Comparison of ENCODE assay signal across 10 mouse cellular contexts in genomic region chr6:112373886-112374585, GRCm38 (mm10). TPM values are rescaled to one million over a fixed set of nuclear protein-coding genes. Genes with fewer than 3 reads are reported as not detected.
DNase-seq lines count a peak whose midpoint lies in the region; ATAC-seq lines count a peak whose summit lies in the region.
"Had no signal": no experiment of that assay in that cellular context is flagged by ENCODE, and none has a peak within 500 bp of the region (broad histone marks: within the 10 kb centered on the region; RNA-seq: fewer than 3 reads in every experiment).

No protein-coding gene starts in this region.

- H3K9me3 ChIP-seq in kidney, embryonic 15.5 days (replicated peaks): no peaks in the 10 kb centered on the region
- H3K9me3 ChIP-seq in hindbrain, embryonic 15.5 days: no peaks in the 10 kb centered on the region
- H3K9me3 ChIP-seq in liver, embryonic 13.5 days (replicated peaks): no peaks in the 10 kb centered on the region
- no peaks in the 10 kb centered on the region for H3K9me3 ChIP-seq in neural tube, embryonic 13.5 days
- H3K9me3 ChIP-seq: embryonic facial prominence, embryonic 12.5 days; limb, embryonic 15.5 days had no signal

- no peak overlapping the region for H3K27ac ChIP-seq in kidney, embryonic 15.5 days
- H3K27ac ChIP-seq in hindbrain, embryonic 15.5 days (replicated peaks): no peak overlapping the region
- H3K27ac ChIP-seq in liver, embryonic 13.5 days: no peak overlapping the region
- no peak overlapping the region for H3K27ac ChIP-seq in neural tube, embryonic 13.5 days (replicated peaks)
- H3K27ac ChIP-seq: embryonic facial prominence, embryonic 12.5 days; limb, embryonic 15.5 days had no signal

- no peak for ATAC-seq in kidney, embryonic 15.5 days (replicated peaks; ENCODE audit: low FRiP score)
- ATAC-seq in hindbrain, embryonic 15.5 days (ENCODE audit: low FRiP score, low read depth): peak; percentile 52; the same call in 1 of the 2 replicates
- ATAC-seq in liver, embryonic 13.5 days (ENCODE audit: low read depth): no peak
- peak; percentile 75 for ATAC-seq in neural tube, embryonic 13.5 days (ENCODE audit: low read depth)

- 45% methylated on average over 8 of the region's 8 CpGs for WGBS in kidney, embryonic 15.5 days
- 48% methylated on average over 8 of the region's 8 CpGs for WGBS in hindbrain, embryonic 15.5 days
- WGBS in liver, embryonic 13.5 days (ENCODE audit: insufficient replicate concordance): 36% methylated on average over 8 of the region's 8 CpGs
- 48% methylated on average over 8 of the region's 8 CpGs for WGBS in neural tube, embryonic 13.5 days

- H3K27me3 ChIP-seq in kidney, embryonic 15.5 days: no peaks in the 10 kb centered on the region
- no peaks in the 10 kb centered on the region for H3K27me3 ChIP-seq in hindbrain, embryonic 15.5 days
- H3K27me3 ChIP-seq in liver, embryonic 13.5 days: no peaks in the 10 kb centered on the region
- no peaks in the 10 kb centered on the region; the same call in 1 of the 2 replicates for H3K27me3 ChIP-seq in neural tube, embryonic 13.5 days
- H3K27me3 ChIP-seq: embryonic facial prominence, embryonic 12.5 days had no signal

- H3K9ac ChIP-seq in kidney, embryonic 15.5 days: no peak overlapping the region
- H3K9ac ChIP-seq in hindbrain, embryonic 15.5 days: no peak overlapping the region
- H3K9ac ChIP-seq in liver, embryonic 13.5 days: no peak overlapping the region
- no peak overlapping the region for H3K9ac ChIP-seq in neural tube, embryonic 13.5 days
- H3K9ac ChIP-seq: embryonic facial prominence, embryonic 12.5 days; limb, embryonic 15.5 days had no signal

- no peak overlapping the region for H3K4me3 ChIP-seq in kidney, embryonic 15.5 days (replicated peaks)
- no peak overlapping the region for H3K4me3 ChIP-seq in hindbrain, embryonic 15.5 days
- H3K4me3 ChIP-seq in liver, embryonic 13.5 days (replicated peaks): no peak overlapping the region
- H3K4me3 ChIP-seq in neural tube, embryonic 13.5 days: no peak overlapping the region
- H3K4me3 ChIP-seq: embryonic facial prominence, embryonic 12.5 days; limb, embryonic 15.5 days had no signal

- DNase-seq in kidney, adult 18-20 months: peak; percentile 36
- DNase-seq in MN1 (ENCODE audit: low spot score): peak; percentile 11
- DNase-seq in embryo, embryonic 10.5 days (ENCODE audit: low spot score): peak; percentile 82
- peak; percentile 6 for DNase-seq in liver, embryonic 13.5 days
- no peak for DNase-seq in urinary bladder, adult 18-20 months (ENCODE audit: low spot score in 2 of 2)

- H3K36me3 ChIP-seq in kidney, embryonic 15.5 days: no peaks in the 10 kb centered on the region
- H3K36me3 ChIP-seq in hindbrain, embryonic 15.5 days: no peaks in the 10 kb centered on the region
- H3K36me3 ChIP-seq in liver, embryonic 13.5 days: no peaks in the 10 kb centered on the region
- H3K36me3 ChIP-seq in neural tube, embryonic 13.5 days: no peaks in the 10 kb centered on the region
- H3K36me3 ChIP-seq: embryonic facial prominence, embryonic 12.5 days; limb, embryonic 15.5 days had no signal

- H3K4me1 ChIP-seq in kidney, embryonic 15.5 days: peaks cover 6% of the 10 kb centered on the region; the same call in 1 of the 2 replicates
- no peaks in the 10 kb centered on the region for H3K4me1 ChIP-seq in hindbrain, embryonic 15.5 days (replicated peaks)
- no peaks in the 10 kb centered on the region for H3K4me1 ChIP-seq in liver, embryonic 13.5 days (replicated peaks)
- no peaks in the 10 kb centered on the region for H3K4me1 ChIP-seq in neural tube, embryonic 13.5 days (replicated peaks)
- H3K4me1 ChIP-seq: embryonic facial prominence, embryonic 12.5 days; limb, embryonic 15.5 days had no signal

- H3K4me2 ChIP-seq in kidney, embryonic 15.5 days: no peak overlapping the region
- no peak overlapping the region for H3K4me2 ChIP-seq in hindbrain, embryonic 15.5 days
- H3K4me2 ChIP-seq in liver, embryonic 13.5 days: no peak overlapping the region
- no peak overlapping the region for H3K4me2 ChIP-seq in neural tube, embryonic 13.5 days
- H3K4me2 ChIP-seq: embryonic facial prominence, embryonic 12.5 days; limb, embryonic 15.5 days had no signal

RNA-seq across cellular contexts. Expression of gene Ssu2, which starts 13.8 kb away (rescaled TPM):
- 3.2 and 3.5 TPM in 2 replicates for polyA plus RNA-seq in kidney, embryonic 15.5 days (2015; fragmentation: Nextera tagmentation; extraction: Ambion mirVana)
- 0.10 TPM in 1 of 2 replicates, not detected in the other for polyA plus RNA-seq in hindbrain, embryonic 15.5 days (2015; fragmentation: Nextera tagmentation; extraction: Ambion mirVana)
- polyA plus RNA-seq in liver, embryonic 13.5 days (2015; fragmentation: Nextera tagmentation; extraction: Ambion mirVana): 0.08 TPM in 1 of 2 replicates, not detected in the other
- polyA plus RNA-seq in neural tube, embryonic 13.5 days (2015; fragmentation: Nextera tagmentation; extraction: Ambion mirVana): 0.90 and 1.1 TPM in 2 replicates

Comparison
In these comparisons a context has a peak if more than half of its experiments do, and no peak if none do; other contexts are left out.
1. DNase-seq: peak in kidney, adult 18-20 months (single experiment), MN1 (single experiment), embryo, embryonic 10.5 days (single experiment) and liver, embryonic 13.5 days (single experiment); none in urinary bladder, adult 18-20 months (0 of 2).
2. ATAC-seq: peak in hindbrain, embryonic 15.5 days (single experiment) and neural tube, embryonic 13.5 days (single experiment); none in kidney, embryonic 15.5 days (single experiment) and liver, embryonic 13.5 days (single experiment).